Mouse (Mus musculus) duodenum, adult 2 months (tissue): ENCODE results near the gene Ly6g5b. TPM values are rescaled to one million over a fixed set of nuclear protein-coding genes. Genes with fewer than 3 reads are reported as not detected.

Experiments
- polyA plus RNA-seq: library from polyadenylated mRNA; depleted of rRNA; stranded (reverse); fragments of >200 nt; gene quantifications from 2 replicates; pipeline ENCODE4 v1.2.3, GENCODE M21; 2012; ENCODE audit warnings: low replicate concordance; rRNA removed

Ly6g5b gene
- polyA plus RNA-seq, 1 experiment: 1.7 TPM

Other genes starting within 250 kb of the Ly6g5b start
- 6.2 and 6.7 TPM in 2 replicates for gene Zbtb12, start 235.9 kb downstream of the Ly6g5b start, polyA plus RNA-seq
- not detected in 2 replicates for gene Gm20547, start 233.4 kb downstream of the Ly6g5b start, polyA plus RNA-seq
- 5.1 and 6.8 TPM in 2 replicates for gene C2, start 217.2 kb downstream of the Ly6g5b start, polyA plus RNA-seq
- gene Ehmt2, start 217.0 kb downstream of the Ly6g5b start, polyA plus RNA-seq: 206 and 215 TPM in 2 replicates
- 74.7 and 81.1 TPM in 2 replicates for gene Slc44a4, start 201.0 kb downstream of the Ly6g5b start, polyA plus RNA-seq
- gene Neu1, start 184.2 kb downstream of the Ly6g5b start, polyA plus RNA-seq: 40.9 and 52.9 TPM in 2 replicates
- 5.4 and 9.5 TPM in 2 replicates for gene Hspa1b, start 156.2 kb downstream of the Ly6g5b start, polyA plus RNA-seq
- gene Gm20481, start 145.5 kb downstream of the Ly6g5b start, polyA plus RNA-seq: not detected in 2 replicates
- 4.9 and 6.7 TPM in 2 replicates for gene Hspa1a, start 143.3 kb downstream of the Ly6g5b start, polyA plus RNA-seq
- gene Hspa1l, start 142.7 kb downstream of the Ly6g5b start, polyA plus RNA-seq: 0.15 and 0.22 TPM in 2 replicates
- 88.2 and 110 TPM in 2 replicates for gene Lsm2, start 133.6 kb downstream of the Ly6g5b start, polyA plus RNA-seq
- 142 and 150 TPM in 2 replicates for gene Vars, start 114.4 kb downstream of the Ly6g5b start, polyA plus RNA-seq
- 1.6 and 2.0 TPM in 2 replicates for gene Vwa7, start 98.8 kb downstream of the Ly6g5b start, polyA plus RNA-seq
- gene Sapcd1, start 87.4 kb downstream of the Ly6g5b start, polyA plus RNA-seq: 0.41 and 0.69 TPM in 2 replicates
- gene Msh5, start 68.7 kb downstream of the Ly6g5b start, polyA plus RNA-seq: 2.0 and 5.6 TPM in 2 replicates
- gene Clic1, start 65.5 kb downstream of the Ly6g5b start, polyA plus RNA-seq: 133 and 202 TPM in 2 replicates
- 13.4 and 17.5 TPM in 2 replicates for gene Ddah2, start 56.4 kb downstream of the Ly6g5b start, polyA plus RNA-seq
- 0.85 and 7.5 TPM in 2 replicates for gene Ly6g6c, start 50.0 kb downstream of the Ly6g5b start, polyA plus RNA-seq
- 0.18 and 0.55 TPM in 2 replicates for gene Mpig6b, start 49.2 kb downstream of the Ly6g5b start, polyA plus RNA-seq
- gene Ly6g6e, start 38.5 kb downstream of the Ly6g5b start, polyA plus RNA-seq: 0.15 and 29.8 TPM in 2 replicates
- gene Ly6g6d, start 37.4 kb downstream of the Ly6g5b start, polyA plus RNA-seq: 5.8 and 13.6 TPM in 2 replicates
- 3.3 and 4.6 TPM in 2 replicates for gene Ly6g6f, start 29.8 kb downstream of the Ly6g5b start, polyA plus RNA-seq
- gene Abhd16a, start 26.2 kb downstream of the Ly6g5b start, polyA plus RNA-seq: 135 and 240 TPM in 2 replicates
- not detected in 2 replicates for gene Ly6g5c, start 7.1 kb downstream of the Ly6g5b start, polyA plus RNA-seq
- 15.1 and 26.1 TPM in 2 replicates for gene Gpank1, start 6.0 kb upstream of the Ly6g5b start, polyA plus RNA-seq
- 334 and 557 TPM in 2 replicates for gene Csnk2b, start 6.6 kb upstream of the Ly6g5b start, polyA plus RNA-seq
- gene D17H6S53E, start 10.9 kb upstream of the Ly6g5b start, polyA plus RNA-seq: 21.5 and 30.6 TPM in 2 replicates
- gene Apom, start 16.6 kb upstream of the Ly6g5b start, polyA plus RNA-seq: 0.25 TPM in 2 replicates
- 179 and 180 TPM in 2 replicates for gene Bag6, start 19.8 kb upstream of the Ly6g5b start, polyA plus RNA-seq
- gene Prrc2a, start 49.5 kb upstream of the Ly6g5b start, polyA plus RNA-seq: 388 and 529 TPM in 2 replicates
- 0.76 TPM in 1 of 2 replicates, not detected in the other for gene Aif1, start 60.6 kb upstream of the Ly6g5b start, polyA plus RNA-seq
- 6.5 and 24.6 TPM in 2 replicates for gene Lst1, start 73.0 kb upstream of the Ly6g5b start, polyA plus RNA-seq
- 6.3 and 41.5 TPM in 2 replicates for gene Ltb, start 79.0 kb upstream of the Ly6g5b start, polyA plus RNA-seq
- 1.5 and 1.8 TPM in 2 replicates for gene Tnf, start 86.6 kb upstream of the Ly6g5b start, polyA plus RNA-seq
- gene Lta, start 89.9 kb upstream of the Ly6g5b start, polyA plus RNA-seq: 0.70 and 1.1 TPM in 2 replicates
- gene Gm16181, start 105.4 kb upstream of the Ly6g5b start, polyA plus RNA-seq: not detected in 2 replicates
- 2.2 and 3.7 TPM in 2 replicates for gene Atp6v1g2, start 118.2 kb upstream of the Ly6g5b start, polyA plus RNA-seq
- gene Nfkbil1, start 120.4 kb upstream of the Ly6g5b start, polyA plus RNA-seq: 27.0 and 39.7 TPM in 2 replicates
- 147 and 156 TPM in 2 replicates for gene Ddx39b, start 126.3 kb upstream of the Ly6g5b start, polyA plus RNA-seq
- 447 and 1,433 TPM in 2 replicates for gene H2-D1, start 147.3 kb upstream of the Ly6g5b start, polyA plus RNA-seq
- 28.5 and 65.5 TPM in 2 replicates for gene H2-Q1, start 205.0 kb upstream of the Ly6g5b start, polyA plus RNA-seq
- 350 and 1,003 TPM in 2 replicates for gene H2-Q2, start 226.8 kb upstream of the Ly6g5b start, polyA plus RNA-seq